Mouse (Mus musculus) testis, adult 2 months (tissue): ENCODE data around the gene Creb3.

ENCODE experiments used
- CTCF ChIP-seq: fragments of 200-500 bp; IDR thresholded peaks from 2 replicates; pipeline ENCODE4 v1.5.1; 2012; ENCODE audit warnings: low read depth, mild to moderate bottlenecking, inconsistent platforms, low read length, moderate library complexity; ENCODE audit not compliant: control insufficient read depth, insufficient read depth, insufficient replicate concordance
- POLR2A ChIP-seq: fragments of 200-500 bp; IDR thresholded peaks from 2 replicates; pipeline ENCODE4 v1.6.1; 2012; ENCODE audit warnings: low read depth, mild to moderate bottlenecking, inconsistent platforms, low read length, moderate library complexity; ENCODE audit not compliant: control insufficient read depth

GRCm38 (mm10) chr4:43558028-43558630 is 4.0 kb upstream of the Creb3 start:
- TF ChIP-seq CTCF, result no peak
- no peak for TF ChIP-seq POLR2A
